Mouse (Mus musculus) CH12.LX (cell line): Measurements from ENCODE around the gene Agmat. TPM values are rescaled to one million over a fixed set of nuclear protein-coding genes. Genes with fewer than 3 reads are reported as not detected.

ENCODE experiments used
- DNase-seq: peaks from one replicate; pipeline ENCODE4 v3.0.0-alpha.2; 2013; ENCODE audit errors: extremely low read depth
- H3K27ac ChIP-seq: 2 replicates; pipeline ENCODE4 v1.5.1; 2012; ENCODE audit warnings: low read depth, mild to moderate bottlenecking, control low read depth, moderate library complexity; ENCODE audit not compliant: insufficient read depth
- H3K27me3 ChIP-seq: replicated peaks from 2 replicates; pipeline ENCODE3; 2012; ENCODE audit warnings: inconsistent platforms
- H3K36me3 ChIP-seq, 2 experiments: replicated peaks in 1 of 2; 2 replicates each; pipeline versions ENCODE3 to v1.6.1; 2012; ENCODE audit warnings: inconsistent platforms in 1 of 2, low read length in 1 of 2, mild to moderate bottlenecking in 1 of 2, mixed read lengths in 1 of 2, moderate library complexity in 1 of 2; ENCODE audit not compliant: control insufficient read depth in 1 of 2, insufficient read depth in 1 of 2
- H3K4me1 ChIP-seq, 2 experiments: 2 replicates each; pipeline ENCODE4 v1.6.1; 2012; ENCODE audit warnings: inconsistent platforms in 1 of 2, moderate library complexity in 1 of 2; ENCODE audit not compliant: insufficient read depth in 2 of 2, control insufficient read depth in 1 of 2
- H3K4me2 ChIP-seq: 2 replicates; pipeline ENCODE4 v1.6.1; 2012; ENCODE audit warnings: low read depth, mild to moderate bottlenecking, control low read depth; ENCODE audit not compliant: poor library complexity, insufficient read depth, severe bottlenecking
- H3K4me3 ChIP-seq, 3 experiments: fragments of 150-350 bp in 1 of 3; sonication (generic) in 1 of 3; replicated peaks in 1 of 3; 2 replicates each; pipeline versions ENCODE3 to v1.5.1; 2011 to 2012; ENCODE audit warnings: low read depth in 2 of 3, low read length in 2 of 3, mild to moderate bottlenecking in 2 of 3, moderate library complexity in 2 of 3, control low read depth in 1 of 3, improper control_type of control experiment in 1 of 3, inconsistent platforms in 1 of 3, mixed read lengths in 1 of 3; ENCODE audit not compliant: poor library complexity in 1 of 3
- H3K79me2 ChIP-seq: replicated peaks from 2 replicates; pipeline ENCODE4 v1.6.1; 2012; ENCODE audit warnings: mild to moderate bottlenecking, moderate library complexity; ENCODE audit not compliant: control insufficient read depth, poor library complexity, insufficient read depth, severe bottlenecking; ENCODE audit errors: extremely low read depth
- H3K9ac ChIP-seq: 2 replicates; pipeline ENCODE4 v1.6.1; 2012; ENCODE audit warnings: low read depth, mild to moderate bottlenecking, control low read depth, moderate library complexity; ENCODE audit not compliant: insufficient read depth
- H3K9me3 ChIP-seq: replicated peaks from 2 replicates; pipeline ENCODE3; 2012; ENCODE audit warnings: low read length, inconsistent platforms, mixed read lengths
- CHD2 ChIP-seq: IDR thresholded peaks from 2 replicates; pipeline ENCODE4 v1.6.1; 2011; ENCODE audit warnings: low read length, improper control_type of control experiment
- E2F4 ChIP-seq: IDR thresholded peaks from 2 replicates; pipeline ENCODE4 v1.6.1; 2011; ENCODE audit warnings: low read depth, low read length, improper control_type of control experiment; ENCODE audit not compliant: insufficient replicate concordance
- ELF1 ChIP-seq: IDR thresholded peaks from 2 replicates; pipeline ENCODE4 v1.6.1; 2014; ENCODE audit warnings: low read depth, mild to moderate bottlenecking, inconsistent platforms, low read length, improper control_type of control experiment
- EP300 ChIP-seq: IDR thresholded peaks from 2 replicates; pipeline ENCODE4 v1.6.1; 2011; ENCODE audit warnings: low read length, improper control_type of control experiment
- GABPA ChIP-seq: IDR thresholded peaks from 2 replicates; pipeline ENCODE4 v1.6.1; 2012; ENCODE audit warnings: low read depth, low read length, improper control_type of control experiment, inconsistent platforms; ENCODE audit not compliant: insufficient replicate concordance
- JUND ChIP-seq: conservative IDR thresholded peaks from 2 replicates; pipeline ENCODE4 v1.6.1; 2011; ENCODE audit warnings: low read depth, low read length, improper control_type of control experiment
- KAT2A ChIP-seq: IDR thresholded peaks from 2 replicates; pipeline ENCODE4 v1.6.1; 2012; ENCODE audit warnings: low read length, improper control_type of control experiment, inconsistent platforms; ENCODE audit not compliant: insufficient replicate concordance
- MAFK ChIP-seq: IDR thresholded peaks from 2 replicates; pipeline ENCODE4 v1.6.1; 2011; ENCODE audit warnings: low read length, improper control_type of control experiment; ENCODE audit not compliant: insufficient replicate concordance
- MAX ChIP-seq: IDR thresholded peaks from 2 replicates; pipeline ENCODE4 v1.6.1; 2011; ENCODE audit warnings: low read length, improper control_type of control experiment
- MAZ ChIP-seq: IDR thresholded peaks from 2 replicates; pipeline ENCODE4 v1.6.1; 2012; ENCODE audit warnings: low read depth, mild to moderate bottlenecking, inconsistent platforms, low read length, improper control_type of control experiment, moderate library complexity
- MYC ChIP-seq: IDR thresholded peaks from 2 replicates; pipeline ENCODE4 v1.6.1; 2011; ENCODE audit warnings: low read depth, mild to moderate bottlenecking, improper control_type of control experiment, low read length
- NRF1 ChIP-seq: IDR thresholded peaks from 2 replicates; pipeline ENCODE4 v1.6.1; 2014; ENCODE audit warnings: low read depth, mild to moderate bottlenecking, inconsistent platforms, low read length, improper control_type of control experiment, moderate library complexity
- PAX5 ChIP-seq: IDR thresholded peaks from 2 replicates; pipeline ENCODE4 v1.6.1; 2012; ENCODE audit warnings: low read length, inconsistent platforms, mixed read lengths
- SIN3A ChIP-seq: IDR thresholded peaks from 2 replicates; pipeline ENCODE4 v1.6.1; 2012; ENCODE audit warnings: low read length, improper control_type of control experiment, inconsistent platforms
- TBP ChIP-seq: conservative IDR thresholded peaks from 2 replicates; pipeline ENCODE4 v1.6.1; 2011; ENCODE audit warnings: low read depth, low read length, improper control_type of control experiment
- TCF12 ChIP-seq: IDR thresholded peaks from 2 replicates; pipeline ENCODE4 v1.6.1; 2014; ENCODE audit warnings: low read depth, mild to moderate bottlenecking, inconsistent platforms, low read length, improper control_type of control experiment
- UBTF ChIP-seq: IDR thresholded peaks from 2 replicates; pipeline ENCODE4 v1.6.1; 2012; ENCODE audit warnings: low read depth, mild to moderate bottlenecking, inconsistent platforms, low read length, improper control_type of control experiment, moderate library complexity
- USF2 ChIP-seq: conservative IDR thresholded peaks from 2 replicates; pipeline ENCODE4 v1.6.1; 2011; ENCODE audit warnings: low read depth, low read length, improper control_type of control experiment
- ZKSCAN1 ChIP-seq: IDR thresholded peaks from 2 replicates; pipeline ENCODE4 v1.6.1; 2012; ENCODE audit warnings: low read depth, inconsistent platforms, low read length, improper control_type of control experiment, borderline replicate concordance
- ZMIZ1 ChIP-seq: IDR thresholded peaks from 2 replicates; pipeline ENCODE4 v1.6.1; 2012; ENCODE audit warnings: low read depth, mild to moderate bottlenecking, inconsistent platforms, low read length, improper control_type of control experiment
- dilution Hi-C: fragments of 300-500 bp; cut with MboI; formaldehyde crosslinking; loops from 2 replicates; pipeline ENCODE4 v1.14.3; 2020; ENCODE audit warnings: low sequenced_read_pairs; ENCODE audit not compliant: extremely low pct_unique_long_range_greater_than_20kb, extremely low pct_ligation_motif_present
- in situ Hi-C: fragments of 300-500 bp; cut with MboI; formaldehyde crosslinking; loops from 3 replicates; pipeline ENCODE4 v1.14.3; 2019; ENCODE audit warnings: low sequenced_read_pairs, low pct_ligation_motif_present, low pct_unique_long_range_greater_than_20kb, mixed read lengths
- polyA plus RNA-seq: library from polyadenylated mRNA; unstranded; fragments of >175 nt; gene quantifications from 2 replicates; pipeline ENCODE4 v1.2.1, GENCODE M21; 2012; ENCODE audit warnings: low read depth; ENCODE audit not compliant: insufficient read length
- total RNA-seq, 2 experiments: library from RNA; depleted of rRNA; stranded (reverse); fragments of 300-350 nt in 1 of 2; fragments of >200 nt in 1 of 2; gene quantifications; 2 replicates each; pipeline ENCODE4 v1.2.3; 2012 to 2014

The Agmat gene
- total and polyA plus RNA-seq, 3 experiments = not detected

DNA sequence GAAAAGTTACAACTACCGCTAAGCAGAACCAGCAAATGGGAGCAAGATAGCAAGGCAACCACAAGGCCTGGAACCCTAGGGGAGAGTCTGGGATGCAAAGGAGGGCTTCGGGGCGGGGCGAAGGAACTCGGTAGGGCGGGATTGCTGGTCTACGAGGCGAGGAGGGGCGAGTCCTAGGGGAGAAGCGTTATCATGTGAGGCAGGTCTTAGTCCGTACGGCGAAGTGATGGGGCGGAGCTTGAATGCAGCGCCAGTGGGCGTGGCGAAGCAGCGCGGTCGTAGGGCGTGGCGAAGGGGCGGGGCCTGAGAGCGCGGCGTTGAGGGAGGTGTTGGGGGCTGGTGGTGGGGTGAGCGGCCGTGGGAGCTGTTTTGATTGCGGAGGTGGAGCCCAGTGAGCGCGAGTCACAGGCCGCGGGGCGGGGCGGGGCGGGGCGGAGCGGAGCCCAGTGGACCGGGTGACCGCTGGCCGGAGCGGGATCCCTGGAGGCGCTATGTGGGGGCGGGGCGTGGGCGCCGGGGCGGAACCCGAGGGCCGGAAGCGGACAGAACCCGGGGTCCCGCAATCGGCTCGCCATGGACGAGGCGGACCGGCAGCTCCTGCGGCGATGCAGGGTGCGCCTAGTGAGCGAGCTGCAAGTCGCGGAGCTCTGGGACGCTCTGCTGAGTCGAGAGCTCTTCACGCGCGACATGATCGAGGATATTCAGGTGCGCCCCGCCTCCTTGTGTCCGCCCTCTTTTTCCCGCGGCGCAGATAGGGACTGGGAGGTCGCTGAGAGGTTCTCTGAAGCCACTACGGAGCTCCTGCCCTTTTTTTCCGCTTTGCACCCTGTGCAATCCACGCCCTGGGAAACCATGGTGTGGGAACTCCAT is 47.0 kb downstream of the Agmat start, which contains the start of gene Casp9 (continued):
- TF ChIP-seq UBTF = 0 out of 2 replicates have a peak, but pooled peaks have one; percentile 38

DNA sequence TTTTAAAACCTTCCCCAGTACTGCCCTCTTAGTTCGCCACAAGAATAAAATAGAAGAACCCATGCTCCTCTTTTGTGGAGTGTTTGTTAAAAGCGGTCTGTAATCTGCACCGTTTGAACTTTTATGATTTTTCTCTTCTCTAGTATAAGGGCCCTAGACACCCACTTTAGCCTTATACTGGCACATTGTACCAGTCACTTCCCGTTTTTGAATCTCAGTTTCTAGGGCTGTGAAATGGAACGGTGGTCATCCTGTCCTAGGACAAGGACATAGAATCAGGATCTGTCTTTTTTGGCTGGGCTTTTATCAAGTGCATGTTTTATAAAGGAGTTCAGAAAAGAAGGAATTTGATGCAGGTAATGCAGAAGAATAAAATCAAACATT is 47.7 kb downstream of the Agmat start:
- dilution Hi-C loops = no loop called here
- TF ChIP-seq E2F4 (no peak), ZKSCAN1 (no peak), MYC (0 out of 2 replicates have a peak, but pooled peaks have one; percentile 34), EP300 (no peak; the same call in 1 of the 2 replicates), TBP (0 out of 2 replicates have a peak, but pooled peaks have one; percentile 29), ZMIZ1 (no peak), TCF12 (0 out of 2 replicates have a peak, but pooled peaks have one; percentile 1), PAX5 (no peak), CHD2 (no peak), ELF1 (no peak)
- TF ChIP-seq, all 38 proteins: peak for 3
- DNase-seq = peak; percentile 52
- in situ Hi-C loops = no loop called here
- Histone ChIP-seq H3K4me1 (peaks cover 22 to 54% of the 10 kb centered on the region in 2 experiments), H3K4me2 (peak overlapping the region; percentile 64), H3K4me3 (peak overlapping the region; percentile 70 to 94 (median 74)), H3K79me2 (no peaks in the 10 kb centered on the region), H3K9me3 (no peaks in the 10 kb centered on the region), H3K27ac (peak overlapping the region; percentile 82; the same call in 1 of the 2 replicates), H3K27me3 (no peaks in the 10 kb centered on the region), H3K36me3 (peaks cover 6 to 17% of the 10 kb centered on the region in 2 experiments), H3K9ac (peak overlapping the region; percentile 87)

DNA sequence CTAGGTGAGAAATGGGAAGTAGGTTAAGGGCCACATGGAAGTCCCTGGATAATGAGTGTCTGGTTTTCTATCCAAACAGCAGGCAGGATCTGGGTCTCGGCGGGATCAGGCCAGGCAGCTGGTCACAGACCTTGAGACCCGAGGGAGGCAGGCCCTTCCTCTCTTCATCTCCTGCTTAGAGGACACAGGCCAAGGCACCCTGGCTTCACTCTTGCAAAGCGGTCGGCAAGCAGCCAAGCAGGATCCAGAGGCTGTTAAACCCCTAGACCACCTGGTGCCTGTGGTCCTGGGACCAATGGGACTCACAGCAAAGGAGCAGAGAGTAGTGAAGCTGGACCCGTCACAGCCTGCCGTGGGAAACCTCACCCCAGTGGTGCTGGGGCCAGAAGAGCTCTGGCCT is 49.9 kb downstream of the Agmat start:
- no peak for DNase-seq
- Histone ChIP-seq H3K27ac (0 out of 2 replicates have a peak overlapping the region, but pooled peaks have one; percentile 19), H3K79me2 (no peaks in the 10 kb centered on the region), H3K4me3 (no peak overlapping the region), H3K9me3 (no peaks in the 10 kb centered on the region), H3K27me3 (no peaks in the 10 kb centered on the region), H3K36me3 (peaks cover 6 to 17% of the 10 kb centered on the region in 2 experiments), H3K9ac (no peak overlapping the region), H3K4me1 (peaks cover 22 to 43% of the 10 kb centered on the region in 2 experiments)
- in situ Hi-C loops = no loop called here
- TF ChIP-seq MAZ (no peak), USF2 (no peak), ZKSCAN1 (no peak), MAX (no peak), NRF1 (no peak), SIN3A (no peak), KAT2A (no peak), MAFK (no peak), GABPA (no peak), JUND (no peak)
- TF ChIP-seq, all 38 proteins: peak for 0
- H3K4me2 ChIP-seq = no peak overlapping the region
- dilution Hi-C loops = no loop called here
